Mouse (Mus musculus): ENCODE measurements around the gene Adcy5. TPM values are rescaled to one million over a fixed set of nuclear protein-coding genes. Genes with fewer than 3 reads are reported as not detected.

Gene Adcy5
- polyA plus RNA-seq, 1 experiment from 2014 or later: 8.4 TPM

DNA sequence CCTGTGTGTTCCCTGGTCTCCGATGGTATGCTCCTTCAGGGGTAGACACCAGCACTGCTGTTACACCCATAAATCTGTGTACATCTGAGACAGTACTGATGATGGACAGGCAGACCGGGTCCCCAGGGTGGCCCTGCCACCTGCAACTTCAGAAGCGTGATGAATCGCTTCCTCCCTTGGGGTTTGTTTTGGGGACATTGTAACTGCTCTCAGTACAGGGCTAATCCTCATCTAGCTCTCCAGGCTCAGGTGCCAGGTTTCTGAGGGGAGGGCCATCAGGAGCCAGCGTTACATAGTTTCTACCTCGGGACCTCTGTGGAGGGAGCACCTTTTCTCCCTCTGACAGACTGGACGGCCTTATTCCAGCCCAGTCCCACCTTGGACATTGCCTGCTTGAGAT is 36.1 kb downstream of the Adcy5 start:
- peaks cover 7% of the 10 kb centered on the region; the same call in 1 of the 2 replicates for H3K4me1 ChIP-seq (ENCODE audit: control insufficient read depth, insufficient read depth, low read length)
- no peaks in the 10 kb centered on the region for H3K36me3 ChIP-seq (ENCODE audit: control insufficient read depth, insufficient read depth, low read length)
- H3K27ac ChIP-seq (replicated peaks; ENCODE audit: low read depth, low read length): no peak overlapping the region
- no peak overlapping the region for H3K4me3 ChIP-seq (replicated peaks; ENCODE audit: low read depth, low read length)
- DNase-seq (no peak), ATAC-seq (ENCODE audit: low FRiP score, low TSS enrichment) (no peak)
- WGBS: 84% methylated on average over 7 of the region's 7 CpGs
- H3K9me3 ChIP-seq (ENCODE audit: control insufficient read depth, low read length): no peaks in the 10 kb centered on the region
- no peaks in the 10 kb centered on the region for H3K27me3 ChIP-seq (ENCODE audit: control insufficient read depth, insufficient read depth, low read length)
- no peak overlapping the region for H3K9ac ChIP-seq (replicated peaks; ENCODE audit: low read length)
- H3K4me2 ChIP-seq (ENCODE audit: low read length): no peak overlapping the region

DNA sequence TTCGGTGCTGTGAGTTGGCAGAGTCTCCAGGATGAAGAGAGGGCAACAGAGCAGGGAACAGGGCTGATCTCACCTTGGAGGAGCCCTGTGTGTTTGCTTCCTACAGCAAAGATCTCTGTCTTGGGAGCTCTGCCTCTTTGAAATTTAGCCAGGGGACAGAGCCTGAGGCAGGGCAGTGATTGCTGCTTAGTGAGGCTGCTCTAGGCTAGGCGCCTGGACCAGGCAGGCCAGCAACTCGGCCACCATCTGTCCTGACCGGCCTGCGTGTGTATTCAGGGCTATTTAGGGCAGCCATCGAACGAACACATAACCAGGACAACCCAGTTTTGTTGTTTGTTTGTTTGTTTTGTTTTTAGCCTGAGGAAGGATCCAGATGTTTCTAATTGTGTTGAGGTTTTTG is 36.6 kb downstream of the Adcy5 start:
- Histone ChIP-seq H3K36me3 (ENCODE audit: control insufficient read depth, insufficient read depth, low read length) (no peaks in the 10 kb centered on the region), H3K4me2 (ENCODE audit: low read length) (no peak overlapping the region), H3K27ac (replicated peaks; ENCODE audit: low read depth, low read length) (no peak overlapping the region), H3K9me3 (ENCODE audit: control insufficient read depth, low read length) (no peaks in the 10 kb centered on the region), H3K4me1 (ENCODE audit: control insufficient read depth, insufficient read depth, low read length) (peaks cover 7% of the 10 kb centered on the region; the same call in 1 of the 2 replicates), H3K4me3 (replicated peaks; ENCODE audit: low read depth, low read length) (no peak overlapping the region), H3K27me3 (ENCODE audit: control insufficient read depth, insufficient read depth, low read length) (no peaks in the 10 kb centered on the region), H3K9ac (replicated peaks; ENCODE audit: low read length) (no peak overlapping the region)
- WGBS: 81% methylated on average over 7 of the region's 7 CpGs
- DNase-seq (no peak), ATAC-seq (ENCODE audit: low FRiP score, low TSS enrichment) (no peak)

DNA sequence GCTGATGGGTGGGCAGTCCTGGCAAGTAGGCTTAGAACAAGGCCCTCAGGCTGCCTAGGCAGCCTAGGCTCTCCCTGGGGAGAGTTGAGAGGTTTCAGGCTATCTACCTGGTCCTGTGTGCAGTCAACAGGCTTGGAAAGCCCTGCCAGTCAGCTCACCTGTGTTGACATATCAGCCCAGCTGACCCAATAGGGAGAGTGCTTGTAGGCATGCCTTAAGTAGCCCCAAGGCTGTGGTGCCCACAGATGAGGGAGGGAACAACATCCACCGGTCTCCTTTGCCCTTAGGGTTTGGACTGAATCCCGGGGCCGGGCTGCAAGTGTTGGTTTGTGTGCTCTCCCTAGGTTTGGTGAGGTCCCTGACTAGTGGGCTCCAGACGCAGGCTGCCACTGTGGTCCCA is 37.8 kb downstream of the Adcy5 start:
- no peak overlapping the region for H3K27ac ChIP-seq (replicated peaks; ENCODE audit: low read depth, low read length)
- H3K9me3 ChIP-seq (ENCODE audit: control insufficient read depth, low read length): no peaks in the 10 kb centered on the region
- no peaks in the 10 kb centered on the region for H3K27me3 ChIP-seq (ENCODE audit: control insufficient read depth, insufficient read depth, low read length)
- no peaks in the 10 kb centered on the region for H3K36me3 ChIP-seq (ENCODE audit: control insufficient read depth, insufficient read depth, low read length)
- WGBS: 86% methylated on average over 4 of the region's 4 CpGs
- DNase-seq: no peak
- peaks cover 7% of the 10 kb centered on the region; the same call in 1 of the 2 replicates for H3K4me1 ChIP-seq (ENCODE audit: control insufficient read depth, insufficient read depth, low read length)
- H3K9ac ChIP-seq (replicated peaks; ENCODE audit: low read length): no peak overlapping the region
- no peak for ATAC-seq (ENCODE audit: low FRiP score, low TSS enrichment)
- no peak overlapping the region for H3K4me2 ChIP-seq (ENCODE audit: low read length)
- H3K4me3 ChIP-seq (replicated peaks; ENCODE audit: low read depth, low read length): no peak overlapping the region

DNA sequence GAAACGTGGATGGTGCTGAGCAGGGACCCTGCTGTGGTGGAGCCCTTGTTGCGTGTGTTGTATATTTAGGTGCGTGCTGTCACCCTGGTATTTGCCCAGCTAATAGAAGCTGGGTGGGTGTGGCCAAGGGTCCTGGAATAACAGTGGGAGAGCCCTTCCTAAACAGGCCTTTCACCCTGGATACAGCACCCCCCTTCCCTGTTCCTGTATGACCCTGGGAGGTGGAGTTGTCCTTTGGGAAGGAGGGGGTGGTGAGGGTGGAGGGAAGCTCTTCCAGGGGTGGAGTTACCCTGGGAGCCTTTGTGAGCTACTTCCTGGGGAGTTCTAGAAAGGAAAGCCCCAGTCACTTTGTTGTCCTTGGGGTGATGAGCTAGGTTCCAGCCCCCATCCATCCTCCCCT is 38.7 kb downstream of the Adcy5 start:
- no peaks in the 10 kb centered on the region for H3K36me3 ChIP-seq (ENCODE audit: control insufficient read depth, insufficient read depth, low read length)
- ATAC-seq (ENCODE audit: low FRiP score, low TSS enrichment) (no peak), DNase-seq (no peak)
- no peak overlapping the region for H3K9ac ChIP-seq (replicated peaks; ENCODE audit: low read length)
- H3K4me1 ChIP-seq (ENCODE audit: control insufficient read depth, insufficient read depth, low read length): peaks cover 7% of the 10 kb centered on the region; the same call in 1 of the 2 replicates
- H3K27me3 ChIP-seq (ENCODE audit: control insufficient read depth, insufficient read depth, low read length): no peaks in the 10 kb centered on the region
- H3K4me3 ChIP-seq (replicated peaks; ENCODE audit: low read depth, low read length): no peak overlapping the region
- H3K4me2 ChIP-seq (ENCODE audit: low read length): no peak overlapping the region
- no peak overlapping the region for H3K27ac ChIP-seq (replicated peaks; ENCODE audit: low read depth, low read length)
- no peaks in the 10 kb centered on the region for H3K9me3 ChIP-seq (ENCODE audit: control insufficient read depth, low read length)
- 63% methylated on average over 3 of the region's 3 CpGs for WGBS

DNA sequence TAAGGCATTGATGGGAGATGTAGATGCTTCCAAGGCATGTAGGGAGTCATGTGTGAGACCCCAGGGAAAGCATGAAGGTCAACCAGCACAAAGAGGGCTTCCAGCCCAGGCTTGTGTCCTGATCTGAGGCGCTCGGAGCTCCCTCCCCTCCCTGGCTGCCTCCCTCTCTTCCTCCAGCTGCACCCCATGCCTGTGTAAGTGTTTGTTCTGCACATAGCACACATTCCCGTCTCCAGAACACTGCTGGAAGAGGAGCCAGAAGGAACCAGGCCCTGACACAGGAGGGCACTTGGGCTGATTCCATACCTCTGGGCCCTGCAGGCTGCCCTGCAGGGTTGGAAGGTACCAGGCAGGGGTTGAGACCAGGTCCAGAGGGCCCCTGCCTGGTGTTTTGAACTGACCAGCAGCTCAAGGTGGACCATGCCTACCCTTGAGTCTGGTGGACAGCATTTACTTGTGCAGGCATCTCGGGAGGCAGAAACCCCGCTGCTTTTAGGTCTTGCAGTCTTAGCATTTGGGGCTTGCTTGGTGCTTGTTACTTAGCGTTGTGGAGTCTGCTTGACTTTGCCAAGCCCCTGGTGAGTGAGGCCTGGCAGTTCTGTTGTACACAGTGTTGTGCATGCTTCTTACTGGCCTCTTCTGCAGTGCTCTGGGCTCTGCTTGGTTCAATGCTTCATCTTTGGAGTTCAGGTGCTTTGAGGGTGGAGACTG is 45.2 kb downstream of the Adcy5 start:
- Histone ChIP-seq H3K4me1 (ENCODE audit: control insufficient read depth, insufficient read depth, low read length) (0 out of 2 replicates have a peak, but pooled peaks cover under 1% of the 10 kb centered on the region), H3K27ac (replicated peaks; ENCODE audit: low read depth, low read length) (no peak overlapping the region), H3K9ac (replicated peaks; ENCODE audit: low read length) (no peak overlapping the region), H3K27me3 (ENCODE audit: control insufficient read depth, insufficient read depth, low read length) (no peaks in the 10 kb centered on the region), H3K36me3 (ENCODE audit: control insufficient read depth, insufficient read depth, low read length) (no peaks in the 10 kb centered on the region), H3K4me2 (ENCODE audit: low read length) (no peak overlapping the region), H3K4me3 (replicated peaks; ENCODE audit: low read depth, low read length) (no peak overlapping the region), H3K9me3 (ENCODE audit: control insufficient read depth, low read length) (no peaks in the 10 kb centered on the region)
- WGBS: 77% methylated on average over 6 of the region's 6 CpGs
- DNase-seq: no peak
- ATAC-seq (ENCODE audit: low FRiP score, low TSS enrichment): no peak

DNA sequence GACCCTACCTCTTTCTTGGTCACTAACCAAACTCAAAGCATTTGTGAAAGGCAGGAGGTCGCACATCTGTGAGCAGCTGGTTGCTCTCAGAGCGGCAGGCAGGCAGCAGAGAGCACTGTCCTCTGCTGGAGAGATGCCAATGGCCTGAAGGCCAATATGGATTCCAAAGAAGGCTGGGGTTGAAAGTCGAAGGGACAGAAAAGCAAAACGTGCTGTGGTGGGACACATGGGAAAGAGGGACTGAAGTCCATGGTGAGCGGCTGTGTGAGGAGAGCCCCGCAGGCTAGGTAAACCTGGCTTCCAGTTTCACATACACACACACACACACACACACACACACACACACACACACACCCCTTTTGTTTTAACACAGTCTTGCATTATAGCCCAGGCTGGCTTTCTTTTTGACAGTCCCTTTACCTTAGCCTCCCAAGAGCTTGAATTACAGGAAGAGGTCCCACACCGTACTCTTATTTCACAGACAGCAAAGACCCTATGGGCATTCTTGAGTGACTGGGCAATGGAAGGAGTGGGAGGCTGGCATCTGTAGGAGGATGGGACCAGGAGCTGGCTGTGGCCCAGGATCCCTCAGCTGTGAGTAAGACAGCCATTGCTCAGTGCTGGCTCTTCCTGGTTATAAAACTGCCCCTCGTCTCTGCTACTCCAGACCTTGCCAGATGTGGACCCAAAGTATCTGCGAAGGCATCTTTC is 45.9 kb downstream of the Adcy5 start:
- Histone ChIP-seq H3K4me1 (ENCODE audit: control insufficient read depth, insufficient read depth, low read length) (peaks cover 8% of the 10 kb centered on the region), H3K9ac (replicated peaks; ENCODE audit: low read length) (no peak overlapping the region), H3K27me3 (ENCODE audit: control insufficient read depth, insufficient read depth, low read length) (no peaks in the 10 kb centered on the region), H3K4me2 (ENCODE audit: low read length) (no peak overlapping the region), H3K27ac (replicated peaks; ENCODE audit: low read depth, low read length) (no peak overlapping the region), H3K36me3 (ENCODE audit: control insufficient read depth, insufficient read depth, low read length) (no peaks in the 10 kb centered on the region), H3K4me3 (replicated peaks; ENCODE audit: low read depth, low read length) (no peak overlapping the region), H3K9me3 (ENCODE audit: control insufficient read depth, low read length) (no peaks in the 10 kb centered on the region)
- WGBS: 81% methylated on average over 9 of the region's 9 CpGs
- ATAC-seq (ENCODE audit: low FRiP score, low TSS enrichment) (no peak), DNase-seq (no peak)

DNA sequence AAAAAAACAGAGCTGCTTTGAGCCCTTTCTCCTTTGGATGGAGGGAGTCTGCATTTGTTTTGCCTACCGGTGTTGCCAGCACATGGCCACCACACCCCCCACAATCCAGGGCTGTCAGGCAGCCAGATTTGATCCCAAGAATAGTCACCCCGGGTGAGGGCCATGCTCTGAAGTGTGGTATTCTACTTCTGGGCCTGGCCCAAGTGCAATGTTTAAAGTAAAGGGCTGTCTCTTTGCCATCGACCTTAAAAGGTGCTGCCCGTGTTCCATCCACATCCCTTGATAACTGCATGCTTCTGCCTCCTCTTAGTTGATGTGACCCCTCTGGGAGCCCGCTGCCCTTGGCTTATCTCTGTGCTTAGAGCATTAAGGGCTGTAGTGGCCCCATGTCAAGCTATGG is 46.6 kb downstream of the Adcy5 start:
- no peak overlapping the region for H3K4me3 ChIP-seq (replicated peaks; ENCODE audit: low read depth, low read length)
- H3K4me2 ChIP-seq (ENCODE audit: low read length): no peak overlapping the region
- WGBS: 80% methylated on average over 5 of the region's 5 CpGs
- DNase-seq: no peak
- H3K36me3 ChIP-seq (ENCODE audit: control insufficient read depth, insufficient read depth, low read length): no peaks in the 10 kb centered on the region
- no peak overlapping the region for H3K27ac ChIP-seq (replicated peaks; ENCODE audit: low read depth, low read length)
- H3K9me3 ChIP-seq (ENCODE audit: control insufficient read depth, low read length): no peaks in the 10 kb centered on the region
- ATAC-seq (ENCODE audit: low FRiP score, low TSS enrichment): no peak
- H3K4me1 ChIP-seq (ENCODE audit: control insufficient read depth, insufficient read depth, low read length): peaks cover 14% of the 10 kb centered on the region
- H3K27me3 ChIP-seq (ENCODE audit: control insufficient read depth, insufficient read depth, low read length): no peaks in the 10 kb centered on the region
- no peak overlapping the region for H3K9ac ChIP-seq (replicated peaks; ENCODE audit: low read length)

DNA sequence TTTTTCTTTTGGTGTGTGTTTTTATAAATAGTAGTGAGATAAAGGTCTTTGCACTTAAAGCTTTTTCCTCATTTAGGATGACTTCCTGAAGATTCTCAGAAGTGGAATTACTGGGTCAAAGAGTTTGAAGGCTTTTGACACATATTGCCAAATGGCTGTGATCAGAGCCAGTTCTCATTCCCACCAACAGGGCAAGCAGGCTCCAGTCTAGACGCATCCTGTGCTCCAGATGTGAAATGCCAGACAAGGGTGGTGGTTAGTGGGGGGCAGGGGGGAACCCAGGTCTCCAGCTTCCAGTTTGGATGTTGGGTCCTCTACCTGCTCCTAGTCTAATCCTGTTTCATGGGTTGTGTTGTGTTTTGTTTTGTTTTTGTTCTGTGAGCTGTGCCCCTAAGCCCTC is 48.8 kb downstream of the Adcy5 start:
- DNase-seq (no peak), ATAC-seq (ENCODE audit: low FRiP score, low TSS enrichment) (no peak)
- Histone ChIP-seq H3K27me3 (ENCODE audit: control insufficient read depth, insufficient read depth, low read length) (no peaks in the 10 kb centered on the region), H3K9ac (replicated peaks; ENCODE audit: low read length) (no peak overlapping the region), H3K4me3 (replicated peaks; ENCODE audit: low read depth, low read length) (no peak overlapping the region), H3K27ac (replicated peaks; ENCODE audit: low read depth, low read length) (no peak overlapping the region), H3K4me2 (ENCODE audit: low read length) (no peak overlapping the region), H3K9me3 (ENCODE audit: control insufficient read depth, low read length) (no peaks in the 10 kb centered on the region), H3K36me3 (ENCODE audit: control insufficient read depth, insufficient read depth, low read length) (no peaks in the 10 kb centered on the region), H3K4me1 (ENCODE audit: control insufficient read depth, insufficient read depth, low read length) (peaks cover 14% of the 10 kb centered on the region)
- WGBS: 46% methylated on average over 1 of the region's 1 CpGs

DNA sequence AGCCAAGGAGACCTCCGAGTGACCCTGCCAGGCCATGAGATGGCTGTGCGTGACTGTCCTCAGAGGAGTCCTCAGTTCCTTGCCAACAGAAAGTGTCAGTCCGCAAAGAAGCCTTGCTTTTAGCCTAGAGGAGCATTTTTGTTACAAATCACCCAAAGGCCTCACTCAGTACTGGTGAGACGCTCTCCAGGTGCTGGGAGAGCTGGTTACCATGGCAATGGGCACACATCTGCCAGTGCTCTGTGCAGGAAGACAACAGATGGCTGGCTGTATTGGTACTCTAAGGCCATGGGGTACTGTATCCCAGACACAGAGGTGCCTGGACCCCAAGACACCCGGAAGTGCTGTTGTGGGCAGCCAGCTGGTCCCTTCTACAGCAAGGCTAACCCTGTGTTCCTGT is 51.0 kb downstream of the Adcy5 start:
- ATAC-seq (ENCODE audit: low FRiP score, low TSS enrichment): peak; percentile 34; the same call in 1 of the 2 replicates
- H3K27me3 ChIP-seq (ENCODE audit: control insufficient read depth, insufficient read depth, low read length): no peaks in the 10 kb centered on the region
- no peak overlapping the region for H3K4me3 ChIP-seq (replicated peaks; ENCODE audit: low read depth, low read length)
- 0 out of 2 replicates have a peak overlapping the region, but pooled peaks have one; percentile 3 for H3K9ac ChIP-seq (replicated peaks; ENCODE audit: low read length)
- H3K4me1 ChIP-seq (ENCODE audit: control insufficient read depth, insufficient read depth, low read length): peaks cover 14% of the 10 kb centered on the region
- H3K27ac ChIP-seq (replicated peaks; ENCODE audit: low read depth, low read length): 0 out of 2 replicates have a peak overlapping the region, but pooled peaks have one; percentile 37
- peak; percentile 59 for DNase-seq
- no peaks in the 10 kb centered on the region for H3K36me3 ChIP-seq (ENCODE audit: control insufficient read depth, insufficient read depth, low read length)
- no peaks in the 10 kb centered on the region for H3K9me3 ChIP-seq (ENCODE audit: control insufficient read depth, low read length)
- 52% methylated on average over 5 of the region's 5 CpGs for WGBS
- no peak overlapping the region for H3K4me2 ChIP-seq (ENCODE audit: low read length)
